Mouse (Mus musculus) B cell, adult 62 days (primary cell): Measurements from ENCODE around the gene Vhl. TPM values are rescaled to one million over a fixed set of nuclear protein-coding genes. Genes with fewer than 3 reads are reported as not detected.

ENCODE experiments used
- total RNA-seq: library from RNA; stranded (reverse); gene quantifications from 4 replicates; pipeline ENCODE4 v1.2.4, GENCODE M21; 2023

Vhl gene
- 26.1 to 34.3 TPM (median 32.7 TPM) in 4 replicates for total RNA-seq

DNA sequence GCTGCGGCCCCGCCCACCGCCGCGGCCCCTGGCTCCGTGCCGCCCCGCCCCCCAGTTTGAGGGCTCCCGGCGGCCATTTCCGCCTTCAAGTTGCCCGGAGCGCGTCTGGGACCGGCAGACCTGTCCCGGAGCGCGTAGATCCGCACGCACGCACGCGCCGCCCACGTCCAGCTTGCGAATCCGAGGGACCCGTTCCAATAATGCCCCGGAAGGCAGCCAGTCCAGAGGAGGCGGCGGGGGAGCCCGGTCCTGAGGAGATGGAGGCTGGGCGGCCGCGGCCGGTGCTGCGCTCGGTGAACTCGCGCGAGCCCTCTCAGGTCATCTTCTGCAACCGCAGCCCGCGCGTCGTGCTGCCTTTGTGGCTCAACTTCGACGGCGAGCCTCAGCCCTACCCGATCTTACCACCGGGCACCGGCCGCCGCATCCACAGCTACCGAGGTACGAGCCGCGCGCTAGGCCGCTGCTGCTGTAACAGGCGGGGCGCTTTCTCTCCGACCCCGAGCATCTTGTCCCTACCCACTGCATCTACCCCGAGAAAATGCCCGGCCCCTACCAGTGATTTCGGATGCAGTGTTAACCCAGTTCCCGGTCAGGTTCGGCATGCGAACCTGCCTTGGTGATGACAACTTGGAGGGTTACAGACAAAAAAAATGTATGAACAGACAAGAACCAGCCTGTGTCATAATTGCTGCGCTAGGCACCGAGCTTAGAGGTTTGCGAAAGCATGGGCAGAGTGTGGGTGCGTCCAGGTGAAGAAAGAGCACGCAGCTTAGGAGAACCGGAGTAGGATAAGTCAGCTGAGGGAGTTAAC, at the start of gene Vhl:
Vhl (plus strand) TSS at position 19 of the 811 bp plus-strand sequence.

DNA sequence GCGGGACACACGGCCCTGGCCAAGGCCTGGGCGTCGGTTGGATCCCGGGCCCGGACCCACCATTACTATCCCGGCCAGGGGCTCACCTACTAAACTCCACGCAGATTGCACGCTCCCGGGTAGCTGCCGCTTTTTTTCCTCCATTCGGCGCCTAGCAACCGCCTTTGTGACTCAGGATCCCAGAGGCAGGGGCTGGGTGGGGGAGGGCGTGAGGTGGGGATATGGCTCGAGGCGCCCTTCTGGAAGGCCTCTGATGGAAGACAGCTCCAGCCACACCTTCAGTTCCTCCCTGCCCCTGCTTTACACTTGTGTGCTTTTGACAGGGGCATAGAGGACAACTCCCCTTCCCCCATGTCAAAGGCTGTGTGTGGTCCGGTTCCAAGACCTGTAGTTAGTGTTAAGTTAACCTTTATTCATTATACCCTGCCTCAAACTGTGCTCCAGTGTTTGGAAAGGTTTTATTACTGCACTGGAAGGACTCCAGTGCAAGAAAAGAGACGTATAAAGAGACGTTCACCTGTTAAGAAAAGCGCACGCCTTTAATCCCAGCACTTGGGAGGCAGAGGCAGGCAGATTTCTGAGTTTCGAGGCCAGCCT, 23.1 kb upstream of the Vhl start, which contains the start of gene Fancd2os:
Fancd2os (minus strand) TSS at position 173 of the 597 bp plus-strand sequence.

DNA sequence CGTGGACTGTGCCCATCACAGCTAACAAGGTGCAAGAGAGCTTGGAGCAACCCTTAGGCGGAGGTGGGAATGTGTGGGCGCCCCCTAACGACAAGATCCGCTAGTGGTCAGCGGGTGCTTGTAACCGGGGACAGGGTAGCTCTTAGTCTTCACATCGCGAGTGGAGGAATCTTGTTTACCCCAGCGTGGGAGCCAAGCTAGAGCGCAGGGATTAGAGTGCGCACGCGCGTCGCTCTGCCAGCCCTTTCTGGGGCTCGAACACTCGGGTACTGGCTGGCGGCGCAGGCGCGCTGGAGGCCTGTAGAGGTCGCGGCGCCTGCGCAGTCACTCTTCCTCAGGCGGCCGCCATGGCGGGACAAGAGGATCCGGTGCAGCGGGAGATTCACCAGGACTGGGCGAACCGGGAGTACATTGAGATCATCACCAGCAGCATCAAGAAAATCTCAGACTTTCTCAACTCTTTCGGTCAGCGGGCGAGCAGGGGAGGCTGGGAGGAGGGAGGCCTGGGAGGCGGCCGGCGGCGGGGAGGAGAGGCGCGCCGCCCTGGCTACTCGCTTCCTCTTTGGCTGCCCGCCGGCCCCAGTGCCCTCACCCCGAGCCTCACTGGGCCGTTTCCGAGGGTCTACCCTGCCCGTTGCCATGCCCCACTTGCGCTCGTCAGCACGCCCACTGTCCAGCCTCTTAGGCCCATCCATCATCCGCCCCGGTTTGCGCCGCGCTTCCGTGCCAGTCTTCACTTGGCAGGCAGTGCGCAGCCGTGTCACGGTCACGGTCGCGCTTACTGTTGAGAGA, 19.1 kb upstream of the Vhl start, which contains the start of gene Brk1:
Brk1 (plus strand) TSS at position 341 of the 792 bp plus-strand sequence.

DNA sequence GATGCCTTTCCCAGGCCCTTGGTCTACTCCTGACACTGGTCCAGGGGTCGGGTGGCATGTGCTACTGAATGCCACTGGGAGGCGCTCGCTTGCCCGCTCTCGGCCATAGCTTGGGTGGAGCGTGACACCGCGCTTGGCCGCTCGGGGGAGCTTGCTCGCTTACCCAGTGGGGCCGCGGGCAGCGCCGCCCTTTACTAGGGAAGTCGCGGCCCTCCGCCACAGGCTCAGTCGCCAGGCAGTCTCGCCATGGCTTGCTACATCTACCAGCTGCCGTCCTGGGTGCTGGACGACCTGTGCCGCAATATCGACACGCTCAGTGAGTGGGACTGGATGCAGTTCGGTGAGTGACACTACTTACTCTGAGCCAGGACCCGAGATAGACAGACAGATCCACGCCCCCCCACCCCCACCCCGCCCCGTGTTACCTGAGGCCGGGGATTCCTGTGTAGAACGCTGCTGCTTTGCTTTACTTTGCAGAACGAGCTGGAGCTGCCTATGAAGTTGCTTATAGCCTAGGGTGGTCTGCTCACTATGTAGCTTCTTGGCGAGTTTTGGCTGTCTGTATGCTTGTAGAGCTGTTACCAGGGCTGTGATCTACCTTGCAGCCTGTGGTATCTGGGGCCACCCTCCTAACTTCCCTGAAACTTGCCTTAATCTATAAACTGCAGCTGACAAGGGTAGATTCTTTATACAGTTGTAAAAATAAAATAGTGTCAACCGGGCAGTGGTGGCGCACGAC, 14.7 kb downstream of the Vhl start, which contains the start of gene Irak2:
Irak2 (plus strand) TSS at position 166 of the 739 bp plus-strand sequence.

Other genes starting within 250 kb of the Vhl start
- gene Tada3, start 246.1 kb upstream of the Vhl start, total RNA-seq, result 26.6 to 32.6 TPM (median 28.8 TPM) in 4 replicates
- gene Arpc4, start 245.8 kb upstream of the Vhl start, total RNA-seq, result 243 to 268 TPM (median 249 TPM) in 4 replicates
- 32.4 to 41.0 TPM (median 37.4 TPM) in 4 replicates for gene Ttll3, start 234.7 kb upstream of the Vhl start, total RNA-seq
- gene Rpusd3, start 204.6 kb upstream of the Vhl start, total RNA-seq, result 10.5 to 20.9 TPM (median 13.6 TPM) in 4 replicates
- not detected in 4 replicates for gene Cidec, start 188.2 kb upstream of the Vhl start, total RNA-seq
- 16.2 to 23.5 TPM (median 20.8 TPM) in 4 replicates for gene Jagn1, start 181.4 kb upstream of the Vhl start, total RNA-seq
- not detected in 4 replicates for gene Il17re, start 165.5 kb upstream of the Vhl start, total RNA-seq
- gene Il17rc, start 152.5 kb upstream of the Vhl start, total RNA-seq, result not detected in 4 replicates
- 15.5 to 21.0 TPM (median 16.6 TPM) in 4 replicates for gene Creld1, start 140.7 kb upstream of the Vhl start, total RNA-seq
- 0.33 to 0.53 TPM (median 0.41 TPM) in 4 replicates for gene Prrt3, start 122.0 kb upstream of the Vhl start, total RNA-seq
- 78.1 to 83.8 TPM (median 81.8 TPM) in 4 replicates for gene Emc3, start 92.3 kb upstream of the Vhl start, total RNA-seq
- gene Fancd2, start 92.3 kb upstream of the Vhl start, total RNA-seq, result 1.5 to 3.8 TPM (median 2.6 TPM) in 4 replicates
- not detected in 4 replicates for gene Fancd2os, start 23.2 kb upstream of the Vhl start, total RNA-seq
- gene Brk1, start 19.2 kb upstream of the Vhl start, total RNA-seq, result 109 to 116 TPM (median 111 TPM) in 4 replicates
- 159 to 180 TPM (median 169 TPM) in 4 replicates for gene Irak2, start 14.5 kb downstream of the Vhl start, total RNA-seq
- gene Tatdn2, start 73.1 kb downstream of the Vhl start, total RNA-seq, result 211 to 234 TPM (median 215 TPM) in 4 replicates
- 2.9 to 3.5 TPM (median 3.2 TPM) in 4 replicates for gene Ghrl, start 95.9 kb downstream of the Vhl start, total RNA-seq
- 98.1 to 109 TPM (median 101 TPM) in 4 replicates for gene Sec13, start 116.8 kb downstream of the Vhl start, total RNA-seq